Mouse (Mus musculus) midbrain, embryonic 12.5 days (tissue): ENCODE measurements around the gene Dsn1. TPM values are rescaled to one million over a fixed set of nuclear protein-coding genes. Genes with fewer than 3 reads are reported as not detected.
A peak's percentile ranks its signal among the peaks of the same experiment; 100 is the strongest.

Source experiments
- ATAC-seq: fragments of 200-750 bp; cut with Nextera tagmentation; 2 replicates; pipeline ENCODE4 v1.8.0; 2017; ENCODE audit warnings: low read depth, moderate TSS enrichment, moderate library complexity; ENCODE audit not compliant: low FRiP score
- H3K27ac ChIP-seq: fragments of 300-500 bp; sonication (generic); replicated peaks from 2 replicates; pipeline ENCODE4 v1.5.1; 2016; ENCODE audit warnings: mild to moderate bottlenecking
- H3K27me3 ChIP-seq: fragments of 300-500 bp; sonication (generic); 2 replicates; pipeline ENCODE4 v1.6.1; 2016; ENCODE audit warnings: mild to moderate bottlenecking
- H3K36me3 ChIP-seq: fragments of 300-500 bp; sonication (generic); 2 replicates; pipeline ENCODE4 v1.6.1; 2016
- H3K4me1 ChIP-seq: fragments of 300-500 bp; sonication (generic); 2 replicates; pipeline ENCODE4 v1.6.1; 2016
- H3K4me2 ChIP-seq: fragments of 300-500 bp; sonication (generic); replicated peaks from 2 replicates; pipeline ENCODE4 v1.6.1; 2016; ENCODE audit warnings: mild to moderate bottlenecking, moderate library complexity
- H3K4me3 ChIP-seq: fragments of 300-500 bp; sonication (generic); 2 replicates; pipeline ENCODE4 v1.5.1; 2016; ENCODE audit warnings: mild to moderate bottlenecking
- H3K9ac ChIP-seq: fragments of 300-500 bp; sonication (generic); replicated peaks from 2 replicates; pipeline ENCODE4 v1.6.1; 2016; ENCODE audit warnings: mild to moderate bottlenecking, moderate library complexity
- H3K9me3 ChIP-seq: fragments of 300-500 bp; sonication (generic); 2 replicates; pipeline ENCODE4 v1.6.1; 2016; ENCODE audit warnings: mild to moderate bottlenecking
- WGBS: fragments of 180-500 bp; shearing (Covaris S2); methylation state at CpG from one replicate; pipeline ENCODE4 v1.1.7; 2016; 5-methylcytosine and 5-hydroxymethylcytosine counted together
- polyA plus RNA-seq: library from polyadenylated mRNA; unstranded; fragments of >200 nt; fragmentation: Nextera tagmentation; extraction: Ambion mirVana; gene quantifications from 2 replicates; pipeline ENCODE4 v1.2.1, GENCODE M21; 2016

Dsn1 gene
- polyA plus RNA-seq, 1 experiment from 2014 or later: 44.5 TPM

- Histone ChIP-seq H3K36me3 (peaks cover 66% of the 10 kb centered on the region), H3K4me1 (0 out of 2 replicates have a peak, but pooled peaks cover 2% of the 10 kb centered on the region), H3K27me3 (no peaks in the 10 kb centered on the region), H3K9ac (no peak overlapping the region), H3K9me3 (no peaks in the 10 kb centered on the region), H3K4me2 (no peak overlapping the region), H3K27ac (no peak overlapping the region), H3K4me3 (no peak overlapping the region)
- 95% methylated on average over 8 of the region's 8 CpGs for WGBS
- ATAC-seq: no peak
Measured at GRCm38 (mm10) chr2:157043556-157043955, 36.6 kb upstream of the Dsn1 start.

GRCm38 (mm10) chr2:157041421-157041820 lies 34.5 kb upstream of the Dsn1 start:
- H3K4me2 ChIP-seq: no peak overlapping the region
- H3K4me3 ChIP-seq: no peak overlapping the region
- no peak overlapping the region for H3K9ac ChIP-seq
- H3K36me3 ChIP-seq: peaks cover 81% of the 10 kb centered on the region
- no peaks in the 10 kb centered on the region for H3K27me3 ChIP-seq
- no peaks in the 10 kb centered on the region; the same call in 1 of the 2 replicates for H3K4me1 ChIP-seq
- H3K27ac ChIP-seq: no peak overlapping the region
- H3K9me3 ChIP-seq: no peaks in the 10 kb centered on the region
- no peak for ATAC-seq
- WGBS: 93% methylated on average over 7 of the region's 7 CpGs

GRCm38 (mm10) chr2:157040649-157041046 lies 33.7 kb upstream of the Dsn1 start:
- H3K27me3 ChIP-seq: no peaks in the 10 kb centered on the region
- H3K4me3 ChIP-seq: no peak overlapping the region
- H3K9ac ChIP-seq: no peak overlapping the region
- H3K9me3 ChIP-seq: no peaks in the 10 kb centered on the region
- 85% methylated on average over 17 of the region's 17 CpGs for WGBS
- no peak overlapping the region for H3K4me2 ChIP-seq
- H3K36me3 ChIP-seq: peaks cover 79% of the 10 kb centered on the region
- no peak overlapping the region for H3K27ac ChIP-seq
- no peaks in the 10 kb centered on the region; the same call in 1 of the 2 replicates for H3K4me1 ChIP-seq
- no peak for ATAC-seq

- H3K4me1 ChIP-seq: no peaks in the 10 kb centered on the region; the same call in 1 of the 2 replicates
- peaks cover 79% of the 10 kb centered on the region for H3K36me3 ChIP-seq
- no peaks in the 10 kb centered on the region for H3K27me3 ChIP-seq
- H3K9me3 ChIP-seq: no peaks in the 10 kb centered on the region
- no peak overlapping the region for H3K4me2 ChIP-seq
- WGBS: 88% methylated on average over 50 of the region's 50 CpGs
- no peak overlapping the region for H3K4me3 ChIP-seq
- peak; percentile 44; the same call in 1 of the 2 replicates for ATAC-seq
- H3K9ac ChIP-seq: no peak overlapping the region
- no peak overlapping the region for H3K27ac ChIP-seq
Measured at GRCm38 (mm10) chr2:157039900-157040648, 33.1 kb upstream of the Dsn1 start.

GRCm38 (mm10) chr2:157037303-157037702 lies 30.3 kb upstream of the Dsn1 start:
- no peaks in the 10 kb centered on the region for H3K27me3 ChIP-seq
- no peak overlapping the region for H3K4me3 ChIP-seq
- H3K4me1 ChIP-seq: no peaks in the 10 kb centered on the region; the same call in 1 of the 2 replicates
- ATAC-seq: no peak
- peak overlapping the region; percentile 5; the same call in 1 of the 2 replicates for H3K27ac ChIP-seq
- H3K4me2 ChIP-seq: no peak overlapping the region
- peaks cover 87% of the 10 kb centered on the region for H3K36me3 ChIP-seq
- 82% methylated on average over 9 of the region's 9 CpGs for WGBS
- no peak overlapping the region for H3K9ac ChIP-seq
- H3K9me3 ChIP-seq: no peaks in the 10 kb centered on the region

- H3K36me3 ChIP-seq: peaks cover 87% of the 10 kb centered on the region
- ATAC-seq: no peak
- H3K4me3 ChIP-seq: no peak overlapping the region
- 93% methylated on average over 8 of the region's 8 CpGs for WGBS
- H3K9me3 ChIP-seq: no peaks in the 10 kb centered on the region
- no peak overlapping the region for H3K27ac ChIP-seq
- H3K4me1 ChIP-seq: no peaks in the 10 kb centered on the region; the same call in 1 of the 2 replicates
- no peaks in the 10 kb centered on the region for H3K27me3 ChIP-seq
- H3K4me2 ChIP-seq: no peak overlapping the region
- no peak overlapping the region for H3K9ac ChIP-seq
Measured at GRCm38 (mm10) chr2:157036400-157036799, 29.4 kb upstream of the Dsn1 start.

GRCm38 (mm10) chr2:157035371-157035770 lies 28.4 kb upstream of the Dsn1 start:
- no peak overlapping the region for H3K27ac ChIP-seq

GRCm38 (mm10) chr2:157030804-157031203 lies 23.9 kb upstream of the Dsn1 start:
- H3K27me3 ChIP-seq: no peaks in the 10 kb centered on the region
- no peaks in the 10 kb centered on the region for H3K4me1 ChIP-seq
- WGBS: 46% methylated on average over 9 of the region's 9 CpGs
- no peak overlapping the region for H3K27ac ChIP-seq
- peaks cover 87% of the 10 kb centered on the region for H3K36me3 ChIP-seq
- ATAC-seq: peak; percentile 49; the same call in 1 of the 2 replicates
- H3K4me2 ChIP-seq: no peak overlapping the region
- H3K9ac ChIP-seq: no peak overlapping the region
- no peak overlapping the region for H3K4me3 ChIP-seq
- H3K9me3 ChIP-seq: no peaks in the 10 kb centered on the region

More at GRCm38 (mm10) chr2:157035371-157035770, 28.4 kb upstream of the Dsn1 start:
- 94% methylated on average over 7 of the region's 7 CpGs for WGBS
- Histone ChIP-seq H3K4me3 (no peak overlapping the region), H3K4me2 (no peak overlapping the region), H3K9ac (no peak overlapping the region), H3K4me1 (no peaks in the 10 kb centered on the region; the same call in 1 of the 2 replicates), H3K27me3 (no peaks in the 10 kb centered on the region), H3K36me3 (peaks cover 86% of the 10 kb centered on the region), H3K9me3 (no peaks in the 10 kb centered on the region)
- ATAC-seq: no peak

GRCm38 (mm10) chr2:157028261-157028660 lies 21.3 kb upstream of the Dsn1 start:
- Histone ChIP-seq H3K9me3 (peaks cover 6% of the 10 kb centered on the region; the same call in 1 of the 2 replicates), H3K27ac (no peak overlapping the region), H3K4me3 (no peak overlapping the region), H3K4me2 (no peak overlapping the region), H3K36me3 (peaks cover 96% of the 10 kb centered on the region), H3K9ac (no peak overlapping the region), H3K27me3 (no peaks in the 10 kb centered on the region), H3K4me1 (no peaks in the 10 kb centered on the region)
- 96% methylated on average over 4 of the region's 4 CpGs for WGBS
- no peak for ATAC-seq

- peaks cover 96% of the 10 kb centered on the region for H3K36me3 ChIP-seq
Measured at GRCm38 (mm10) chr2:157027106-157028008, 20.4 kb upstream of the Dsn1 start.

GRCm38 (mm10) chr2:157021156-157021555 lies 14.2 kb upstream of the Dsn1 start:
- 95% methylated on average over 16 of the region's 16 CpGs for WGBS
- no peak overlapping the region for H3K4me2 ChIP-seq
- H3K4me1 ChIP-seq: no peaks in the 10 kb centered on the region
- no peak overlapping the region for H3K27ac ChIP-seq
- no peak for ATAC-seq
- H3K4me3 ChIP-seq: no peak overlapping the region
- H3K9ac ChIP-seq: no peak overlapping the region
- peaks cover 6% of the 10 kb centered on the region; the same call in 1 of the 2 replicates for H3K9me3 ChIP-seq
- H3K27me3 ChIP-seq: no peaks in the 10 kb centered on the region
- peaks cover 99% of the 10 kb centered on the region for H3K36me3 ChIP-seq

More at GRCm38 (mm10) chr2:157027106-157028008, 20.4 kb upstream of the Dsn1 start:
- no peak for ATAC-seq
- Histone ChIP-seq H3K4me3 (no peak overlapping the region), H3K27me3 (no peaks in the 10 kb centered on the region), H3K4me1 (no peaks in the 10 kb centered on the region), H3K4me2 (no peak overlapping the region), H3K27ac (no peak overlapping the region), H3K9ac (no peak overlapping the region), H3K9me3 (peaks cover 6% of the 10 kb centered on the region; the same call in 1 of the 2 replicates)
- 93% methylated on average over 21 of the region's 21 CpGs for WGBS

GRCm38 (mm10) chr2:157019228-157019627 lies 12.3 kb upstream of the Dsn1 start:
- Histone ChIP-seq H3K9ac (no peak overlapping the region), H3K36me3 (peaks cover 99% of the 10 kb centered on the region), H3K27ac (no peak overlapping the region), H3K27me3 (no peaks in the 10 kb centered on the region), H3K4me1 (no peaks in the 10 kb centered on the region), H3K4me3 (no peak overlapping the region), H3K4me2 (no peak overlapping the region), H3K9me3 (no peaks in the 10 kb centered on the region)
- WGBS: 89% methylated on average over 4 of the region's 4 CpGs
- ATAC-seq: no peak
